Comparison of ENCODE assay signal across 14 mouse cellular contexts in genomic region chr1:179492908-179493307, GRCm38 (mm10).
"Had no signal": no experiment of that assay in that cellular context is flagged by ENCODE, and none has a peak within 500 bp of the region (broad histone marks: within the 10 kb centered on the region; RNA-seq: fewer than 3 reads in every experiment).

No protein-coding gene starts in this region.

- DNase-seq: kidney, postnatal 14 days; left cerebral cortex, postnatal 4 days; lung, adult 2 months; lung, postnatal 4 days; right cerebral cortex, adult 18-20 months; right cerebral cortex, postnatal 25 days; thymus, postnatal 36 days had no signal

- H3K36me3 ChIP-seq: kidney, embryonic 15.5 days; limb, embryonic 13.5 days; liver, embryonic 15.5 days; midbrain, embryonic 12.5 days; neural tube, embryonic 15.5 days had no signal

- H3K27me3 ChIP-seq: kidney, embryonic 15.5 days; limb, embryonic 13.5 days; liver, embryonic 15.5 days; midbrain, embryonic 12.5 days; neural tube, embryonic 15.5 days had no signal

- H3K4me3 ChIP-seq: kidney, embryonic 15.5 days; limb, embryonic 13.5 days; liver, embryonic 15.5 days; megakaryocyte, embryonic 14.5 days; midbrain, embryonic 12.5 days; neural tube, embryonic 15.5 days had no signal

- H3K4me1 ChIP-seq: liver, embryonic 15.5 days; midbrain, embryonic 12.5 days had no signal

- H3K27ac ChIP-seq: kidney, embryonic 15.5 days; limb, embryonic 13.5 days; liver, embryonic 15.5 days; midbrain, embryonic 12.5 days; neural tube, embryonic 15.5 days had no signal

- H3K9ac ChIP-seq: kidney, embryonic 15.5 days; limb, embryonic 13.5 days; liver, embryonic 15.5 days; midbrain, embryonic 12.5 days; neural tube, embryonic 15.5 days had no signal

- ATAC-seq: lung, postnatal 0 days had no signal

- H3K9me3 ChIP-seq: kidney, embryonic 15.5 days; liver, embryonic 15.5 days; midbrain, embryonic 12.5 days; neural tube, embryonic 15.5 days had no signal

- H3K4me2 ChIP-seq: kidney, embryonic 15.5 days; limb, embryonic 13.5 days; liver, embryonic 15.5 days; midbrain, embryonic 12.5 days; neural tube, embryonic 15.5 days had no signal
